Mouse (Mus musculus): Measurements from ENCODE around the gene Gm29609. TPM values are rescaled to one million over a fixed set of nuclear protein-coding genes. Genes with fewer than 3 reads are reported as not detected.

The Gm29609 gene
- total and polyA plus RNA-seq, 3 experiments = 0.55 to 2.4 (median 0.81) TPM

- peaks cover 3% of the 10 kb centered on the region for H3K36me3 ChIP-seq (ENCODE audit: control insufficient read depth, insufficient read depth, low read length)
- no peaks in the 10 kb centered on the region for H3K79me2 ChIP-seq (replicated peaks; ENCODE audit: control insufficient read depth, insufficient read depth, low read length)
- no peak overlapping the region for H3K27ac ChIP-seq
- no peak for TF ChIP-seq POLR2A (IDR thresholded peaks at IDR 0.05; ENCODE audit: insufficient read depth, low read depth, low read length)
- TF ChIP-seq CTCF (IDR thresholded peaks at IDR 0.05) = peak; percentile 57
- TF ChIP-seq EP300 (IDR thresholded peaks at IDR 0.05; ENCODE audit: insufficient read depth, low read depth, low read length) = peak; percentile 57; the same call in 1 of the 2 replicates
- peak in 1 of 2 experiments; percentile 65 for DNase-seq
- no peaks in the 10 kb centered on the region for H3K27me3 ChIP-seq (ENCODE audit: control insufficient read depth, insufficient read depth, low read length)
- H3K9ac ChIP-seq (ENCODE audit: low read depth, low read length) = no peak overlapping the region
- intact Hi-C loops (cut with DNase I) = no loop called here
- WGBS = 49% methylated on average over 3 of the region's 3 CpGs
- H3K4me1 ChIP-seq (ENCODE audit: control insufficient read depth, insufficient read depth, low read length) = peaks cover 4% of the 10 kb centered on the region
- H3K4me3 ChIP-seq = no peak overlapping the region
These were observed 28.0 kb downstream of the Gm29609 start for GRCm38 (mm10) chr5:31151746-31152145.

DNA sequence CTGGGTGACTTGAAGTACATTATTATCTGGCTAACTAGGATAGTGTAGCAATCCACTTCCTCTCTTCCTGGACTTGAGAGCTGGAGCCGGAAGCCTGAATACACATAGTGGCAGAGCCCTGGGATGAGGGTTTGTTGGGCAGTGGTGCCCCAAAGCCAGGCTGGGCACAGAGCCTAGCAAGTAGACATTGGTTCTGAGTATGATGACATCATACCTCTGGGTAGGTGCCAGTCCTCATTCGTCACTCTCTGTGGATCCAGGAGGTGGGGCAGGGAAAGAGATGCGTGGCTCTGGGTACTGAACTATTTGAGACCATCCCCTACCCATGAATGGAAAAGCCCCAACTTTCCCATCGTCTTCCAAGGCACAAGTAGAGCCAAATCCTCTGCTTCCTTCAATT, 29.9 kb downstream of the Gm29609 start:
- intact Hi-C loops (cut with DNase I) = no loop called here

DNA sequence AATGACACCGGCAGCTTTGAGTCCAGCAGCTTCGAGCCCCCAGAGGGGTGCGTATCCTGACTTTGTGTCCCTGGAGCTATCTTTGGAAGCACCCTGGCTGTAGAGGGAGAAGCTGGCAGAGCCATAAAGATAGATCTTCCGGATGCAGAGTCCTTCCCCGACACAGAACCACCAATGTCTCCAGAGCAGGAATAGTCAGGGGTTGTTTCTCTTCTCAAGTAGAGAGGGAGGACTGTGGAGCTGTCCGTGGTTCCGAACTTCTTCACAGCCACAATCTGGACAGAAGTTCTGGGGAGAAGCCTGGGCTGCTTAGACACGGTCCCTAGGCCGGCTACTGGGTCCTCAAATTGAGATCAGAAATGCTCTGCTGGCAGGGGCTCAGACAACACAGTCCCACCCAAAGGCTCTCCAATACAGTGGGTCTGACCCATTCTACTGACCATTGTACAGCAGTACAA, 40.7 kb downstream of the Gm29609 start:
- H3K4me1 ChIP-seq (ENCODE audit: control insufficient read depth, insufficient read depth, low read length) = peaks cover 4% of the 10 kb centered on the region; the same call in 1 of the 2 replicates
- H3K79me2 ChIP-seq (replicated peaks; ENCODE audit: control insufficient read depth, insufficient read depth, low read length) = no peaks in the 10 kb centered on the region
- intact Hi-C loops (cut with DNase I) = no loop called here
- no peak for DNase-seq
- 10% methylated on average over 9 of the region's 9 CpGs for WGBS
- no peak overlapping the region for H3K9ac ChIP-seq (ENCODE audit: low read depth, low read length)
- no peak overlapping the region for H3K4me3 ChIP-seq
- H3K27me3 ChIP-seq (ENCODE audit: control insufficient read depth, insufficient read depth, low read length) = peaks cover 10% of the 10 kb centered on the region
- no peak for TF ChIP-seq POLR2A (IDR thresholded peaks at IDR 0.05; ENCODE audit: insufficient read depth, low read depth, low read length)
- TF ChIP-seq EP300 (IDR thresholded peaks at IDR 0.05; ENCODE audit: insufficient read depth, low read depth, low read length) = no peak
- no peak for TF ChIP-seq CTCF (IDR thresholded peaks at IDR 0.05)
- no peak overlapping the region; the same call in 1 of the 2 replicates for H3K27ac ChIP-seq
- H3K36me3 ChIP-seq (ENCODE audit: control insufficient read depth, insufficient read depth, low read length) = no peaks in the 10 kb centered on the region

More for the DNA sequence above, 29.9 kb downstream of the Gm29609 start:
- no peak overlapping the region for H3K4me3 ChIP-seq
- H3K9ac ChIP-seq (ENCODE audit: low read depth, low read length) = no peak overlapping the region
- no peaks in the 10 kb centered on the region for H3K79me2 ChIP-seq (replicated peaks; ENCODE audit: control insufficient read depth, insufficient read depth, low read length)
- H3K4me1 ChIP-seq (ENCODE audit: control insufficient read depth, insufficient read depth, low read length) = peaks cover 4% of the 10 kb centered on the region
- TF ChIP-seq CTCF (IDR thresholded peaks at IDR 0.05) (no peak), POLR2A (IDR thresholded peaks at IDR 0.05; ENCODE audit: insufficient read depth, low read depth, low read length) (no peak), EP300 (IDR thresholded peaks at IDR 0.05; ENCODE audit: insufficient read depth, low read depth, low read length) (no peak)
- no peak for DNase-seq
- H3K27ac ChIP-seq = no peak overlapping the region
- WGBS = 56% methylated on average over 4 of the region's 4 CpGs
- H3K36me3 ChIP-seq (ENCODE audit: control insufficient read depth, insufficient read depth, low read length) = peaks cover 3% of the 10 kb centered on the region
- H3K27me3 ChIP-seq (ENCODE audit: control insufficient read depth, insufficient read depth, low read length) = no peaks in the 10 kb centered on the region

- Histone ChIP-seq H3K9ac (ENCODE audit: low read depth, low read length) (no peak within 1 kb of the TSS), H3K79me2 (replicated peaks; ENCODE audit: control insufficient read depth, insufficient read depth, low read length) (no peaks in the 10 kb centered on the region), H3K36me3 (ENCODE audit: control insufficient read depth, insufficient read depth, low read length) (no peaks in the 10 kb centered on the region), H3K27me3 (ENCODE audit: control insufficient read depth, insufficient read depth, low read length) (peaks cover 10% of the 10 kb centered on the region), H3K4me3 (no peak within 1 kb of the TSS), H3K4me1 (ENCODE audit: control insufficient read depth, insufficient read depth, low read length) (peaks cover 4% of the 10 kb centered on the region; the same call in 1 of the 2 replicates), H3K27ac (no peak within 1 kb of the TSS; the same call in 1 of the 2 replicates)
- WGBS = 3% methylated on average over 52 of the region's 52 CpGs
- no peak for DNase-seq
- intact Hi-C loops (cut with DNase I) = no loop called here
- no peak for TF ChIP-seq EP300 (IDR thresholded peaks at IDR 0.05; ENCODE audit: insufficient read depth, low read depth, low read length)
- no peak for TF ChIP-seq POLR2A (IDR thresholded peaks at IDR 0.05; ENCODE audit: insufficient read depth, low read depth, low read length)
- TF ChIP-seq CTCF (IDR thresholded peaks at IDR 0.05) = no peak
These were observed 41.3 kb downstream of the Gm29609 start, which contains the start of gene Ucn for GRCm38 (mm10) chr5:31138241-31138967. TSS of gene Ucn (minus strand) at chr5:31138829.

DNA sequence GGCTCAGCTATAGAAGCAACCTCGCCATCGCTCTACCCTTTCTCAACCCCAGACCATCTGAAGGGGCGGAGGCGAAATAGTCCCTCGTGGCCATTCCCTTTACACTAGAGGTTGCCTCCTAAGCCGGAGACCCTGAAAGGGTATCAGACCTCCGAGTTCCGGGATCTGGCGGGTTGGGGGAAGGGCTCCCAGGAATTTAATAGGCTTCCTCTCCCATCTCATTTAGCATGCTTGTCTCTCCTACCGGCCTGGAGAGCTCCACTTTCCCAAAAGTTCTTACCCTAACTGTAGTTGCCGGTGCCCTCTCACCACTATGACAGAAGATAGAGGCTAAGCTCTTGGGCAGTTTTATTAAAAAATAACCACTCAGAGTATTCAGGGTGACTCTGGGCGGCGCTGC, 42.1 kb downstream of the Gm29609 start:
- TF ChIP-seq POLR2A (IDR thresholded peaks at IDR 0.05; ENCODE audit: insufficient read depth, low read depth, low read length) = no peak
- no peak for TF ChIP-seq EP300 (IDR thresholded peaks at IDR 0.05; ENCODE audit: insufficient read depth, low read depth, low read length)
- TF ChIP-seq CTCF (IDR thresholded peaks at IDR 0.05) = no peak
- H3K27ac ChIP-seq = no peak overlapping the region
- H3K36me3 ChIP-seq (ENCODE audit: control insufficient read depth, insufficient read depth, low read length) = no peaks in the 10 kb centered on the region
- intact Hi-C loops (cut with DNase I) = no loop called here
- H3K27me3 ChIP-seq (ENCODE audit: control insufficient read depth, insufficient read depth, low read length) = peaks cover 10% of the 10 kb centered on the region
- no peak for DNase-seq
- H3K4me3 ChIP-seq = no peak overlapping the region
- peaks cover 4% of the 10 kb centered on the region; the same call in 1 of the 2 replicates for H3K4me1 ChIP-seq (ENCODE audit: control insufficient read depth, insufficient read depth, low read length)
- 10% methylated on average over 13 of the region's 13 CpGs for WGBS
- H3K79me2 ChIP-seq (replicated peaks; ENCODE audit: control insufficient read depth, insufficient read depth, low read length) = no peaks in the 10 kb centered on the region
- no peak overlapping the region for H3K9ac ChIP-seq (ENCODE audit: low read depth, low read length)

All from heart, adult 2 months (tissue).